Mouse (Mus musculus) thymus, postnatal 10 days (tissue): Measurements from ENCODE around the gene Rtn3.
"Not testable (repeated sequence)": the region's sequence is repeated elsewhere in the genome, so short reads cannot be mapped to it uniquely, and the experiment has no call there.

Source experiments
- DNase-seq, 2 experiments: peaks; one replicate each; pipeline ENCODE4 v3.0.0; 2021; ENCODE audit warnings: low spot score in 2 of 2

The Rtn3 gene

DNA sequence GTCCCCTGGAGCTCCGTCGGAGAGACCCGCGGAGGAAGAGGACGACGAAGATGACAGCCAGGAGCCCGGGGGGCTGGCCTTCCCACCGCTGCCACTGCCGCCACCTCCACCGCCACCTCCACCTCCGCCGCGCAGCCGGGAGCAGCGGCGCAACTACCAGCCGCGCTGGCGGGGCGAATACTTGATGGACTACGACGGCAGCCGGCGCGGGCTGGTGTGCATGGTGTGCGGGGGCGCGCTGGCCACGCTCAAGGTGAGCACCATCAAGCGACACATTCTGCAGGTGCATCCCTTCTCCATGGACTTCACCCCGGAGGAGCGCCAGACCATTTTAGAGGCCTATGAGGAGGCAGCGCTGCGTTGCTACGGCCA is 60.4 kb downstream of the Rtn3 start:
- no peak for DNase-seq

DNA sequence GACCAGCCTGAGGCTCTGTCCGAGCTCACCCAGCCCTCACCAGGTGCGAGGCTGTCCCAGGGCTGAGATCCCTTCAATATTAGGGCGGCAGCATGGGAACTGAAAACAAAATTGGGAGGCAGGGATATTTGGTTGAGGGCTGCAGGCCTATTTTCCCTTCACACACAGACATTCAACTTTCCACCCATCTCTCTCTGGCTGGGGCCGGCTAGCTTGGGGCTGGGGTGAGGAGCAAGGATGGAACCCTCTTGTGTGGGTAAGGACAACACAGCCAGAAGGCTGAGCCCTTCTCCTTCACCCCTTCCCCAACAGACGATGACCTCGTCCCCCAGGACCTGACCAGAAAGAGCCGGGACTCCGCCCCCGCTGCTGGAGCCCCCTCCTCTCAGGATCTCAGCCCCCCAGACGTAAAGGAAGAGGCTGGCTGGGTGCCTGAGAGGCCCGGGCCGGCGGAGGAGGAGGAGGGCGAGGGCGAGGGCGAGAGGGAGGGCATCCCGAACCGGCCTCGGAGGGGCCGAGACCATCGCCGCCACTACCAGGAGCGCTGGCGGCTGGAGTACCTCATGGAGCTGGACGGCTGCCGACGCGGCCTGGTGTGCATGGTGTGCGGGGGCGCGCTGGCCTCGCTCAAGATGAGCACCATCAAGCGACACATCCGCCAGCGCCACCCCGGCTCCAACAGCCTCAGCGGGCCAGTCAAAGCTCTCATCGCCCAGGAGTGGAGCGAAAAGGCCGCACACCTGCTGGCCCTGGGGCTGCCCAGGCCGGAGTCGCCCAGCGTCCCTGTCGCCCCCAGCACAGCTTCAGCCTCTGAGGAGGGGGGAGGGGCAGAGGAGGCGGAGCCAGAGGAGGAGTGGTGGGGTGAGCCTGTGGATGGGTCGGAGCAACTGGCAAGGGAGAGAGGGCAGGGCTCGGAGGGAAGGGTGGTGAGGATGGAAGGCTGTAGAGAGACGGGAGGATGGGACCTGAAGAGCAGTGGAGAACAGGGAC is 61.2 kb downstream of the Rtn3 start:
- DNase-seq = no peak

GRCm38 (mm10) chr19:7420841-7421601 is 62.1 kb downstream of the Rtn3 start:
- DNase-seq = no peak

- no peak for DNase-seq
These were observed 63.0 kb downstream of the Rtn3 start for GRCm38 (mm10) chr19:7420108-7420507.

DNA sequence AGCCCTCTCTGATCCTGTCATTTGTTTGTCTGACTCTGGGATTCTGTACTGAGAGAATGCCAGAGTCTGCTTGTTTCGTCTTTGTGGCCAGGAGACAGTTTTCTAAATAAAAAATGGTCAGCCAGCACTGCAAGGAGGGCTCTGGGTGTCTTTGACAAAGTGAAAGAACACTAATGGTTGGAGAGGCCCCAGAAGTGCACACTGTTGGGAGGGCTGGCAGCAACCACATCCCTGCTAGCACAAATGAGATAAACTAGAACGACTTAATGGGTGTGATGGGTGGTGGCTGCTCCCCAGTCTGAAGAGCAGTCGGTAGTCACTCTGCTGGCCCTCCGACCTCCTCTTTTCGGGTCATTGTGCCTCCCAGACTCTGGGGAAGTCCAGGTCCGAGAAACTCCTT is 63.9 kb downstream of the Rtn3 start:
- DNase-seq = no peak

DNA sequence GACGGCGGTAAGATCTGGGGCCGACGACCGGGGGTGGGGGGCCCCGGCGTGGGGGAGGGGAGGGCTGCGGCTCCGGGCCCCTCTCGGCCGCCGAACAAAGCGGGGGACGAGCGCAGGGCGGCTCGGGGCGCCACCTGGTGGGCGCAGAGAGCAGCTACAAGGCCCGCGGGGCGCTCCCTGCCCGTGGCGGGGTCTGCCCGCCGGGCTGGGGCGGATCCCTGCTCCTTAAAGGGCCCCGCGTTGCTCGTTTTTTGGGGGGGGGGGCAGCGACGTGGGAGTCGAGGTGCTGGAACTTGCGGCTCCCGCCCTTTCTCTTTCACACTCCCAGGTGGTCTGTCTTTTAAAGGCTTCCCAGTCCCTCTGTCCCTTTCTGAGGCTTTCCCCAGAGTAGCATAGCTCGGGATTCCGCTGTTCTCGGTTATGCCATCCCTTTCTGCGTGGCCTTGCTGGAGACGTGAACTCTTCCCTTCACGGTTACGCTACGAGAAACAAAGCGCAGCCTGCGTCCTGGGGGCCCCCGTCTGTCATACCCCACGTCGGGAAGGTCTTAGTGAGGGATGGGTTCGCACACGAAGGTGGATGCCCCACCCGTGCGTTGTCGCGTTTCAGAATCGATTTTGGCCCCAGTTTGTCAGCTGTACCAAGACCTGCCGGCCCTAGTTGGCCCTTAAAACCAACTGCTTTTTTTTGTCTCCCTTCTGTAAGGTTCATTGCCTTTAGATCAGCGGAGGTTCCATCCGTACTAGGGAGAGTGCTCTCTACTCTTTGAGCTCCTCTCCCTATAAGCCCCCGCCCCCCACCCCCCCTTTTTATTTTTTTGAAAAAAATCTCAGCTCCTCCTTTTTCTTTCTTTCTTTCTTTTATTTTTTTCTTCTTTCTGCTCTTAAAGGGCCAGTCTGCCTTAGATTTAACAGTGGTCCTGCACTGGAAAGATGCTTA is 64.9 kb downstream of the Rtn3 start:
- DNase-seq = peak; percentile 77 to 90

DNA sequence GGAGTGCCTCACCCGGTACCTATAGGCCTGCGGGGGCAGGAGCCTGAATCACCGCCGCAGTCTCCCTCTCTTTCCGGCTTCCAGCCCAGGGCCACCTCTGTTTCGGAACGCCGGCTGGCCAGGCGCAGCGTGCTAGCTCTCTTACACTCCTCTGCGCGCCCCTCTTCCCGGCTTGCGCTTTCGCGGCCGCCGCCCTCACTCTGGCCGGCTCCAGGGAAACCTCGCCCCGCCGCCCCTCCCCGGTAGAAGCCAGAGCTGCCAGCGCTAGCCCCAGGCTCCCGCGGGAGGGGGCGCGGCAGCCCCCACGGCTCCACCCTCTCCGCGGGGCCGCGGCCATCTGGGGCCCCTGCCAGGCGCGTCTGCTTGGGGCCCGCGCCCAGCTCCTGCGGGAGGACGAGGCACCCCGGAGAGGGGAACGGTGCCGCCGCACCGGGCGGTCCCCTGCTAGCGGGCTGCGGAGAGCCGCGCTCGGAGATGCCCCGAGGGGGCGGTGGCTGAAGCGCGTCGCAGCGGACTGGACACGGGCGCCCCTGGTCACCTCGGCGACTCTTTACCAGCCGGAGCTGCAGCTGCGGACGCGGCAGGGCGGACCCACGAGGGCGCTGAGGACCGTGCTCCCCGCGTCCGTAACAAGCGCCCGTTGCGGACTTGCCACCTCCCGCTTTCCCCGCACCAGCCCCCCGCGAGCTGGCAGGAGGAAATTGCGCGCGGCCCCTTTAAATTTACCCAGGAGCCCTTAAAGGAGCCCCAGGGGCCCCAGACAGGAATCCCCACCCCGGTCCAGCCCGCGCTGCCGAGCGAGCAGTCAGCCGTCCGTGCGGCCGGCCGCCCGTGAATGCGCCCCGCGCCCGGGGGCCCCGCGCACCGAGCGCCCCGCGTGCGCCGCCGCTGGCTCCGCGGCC is 66.0 kb downstream of the Rtn3 start, which contains the start of gene 2700081O15Rik:
Gene 2700081O15Rik (plus strand): TSS at position 792 of the 902 bp plus-strand sequence.
- DNase-seq = peak; percentile 67 to 77

DNA sequence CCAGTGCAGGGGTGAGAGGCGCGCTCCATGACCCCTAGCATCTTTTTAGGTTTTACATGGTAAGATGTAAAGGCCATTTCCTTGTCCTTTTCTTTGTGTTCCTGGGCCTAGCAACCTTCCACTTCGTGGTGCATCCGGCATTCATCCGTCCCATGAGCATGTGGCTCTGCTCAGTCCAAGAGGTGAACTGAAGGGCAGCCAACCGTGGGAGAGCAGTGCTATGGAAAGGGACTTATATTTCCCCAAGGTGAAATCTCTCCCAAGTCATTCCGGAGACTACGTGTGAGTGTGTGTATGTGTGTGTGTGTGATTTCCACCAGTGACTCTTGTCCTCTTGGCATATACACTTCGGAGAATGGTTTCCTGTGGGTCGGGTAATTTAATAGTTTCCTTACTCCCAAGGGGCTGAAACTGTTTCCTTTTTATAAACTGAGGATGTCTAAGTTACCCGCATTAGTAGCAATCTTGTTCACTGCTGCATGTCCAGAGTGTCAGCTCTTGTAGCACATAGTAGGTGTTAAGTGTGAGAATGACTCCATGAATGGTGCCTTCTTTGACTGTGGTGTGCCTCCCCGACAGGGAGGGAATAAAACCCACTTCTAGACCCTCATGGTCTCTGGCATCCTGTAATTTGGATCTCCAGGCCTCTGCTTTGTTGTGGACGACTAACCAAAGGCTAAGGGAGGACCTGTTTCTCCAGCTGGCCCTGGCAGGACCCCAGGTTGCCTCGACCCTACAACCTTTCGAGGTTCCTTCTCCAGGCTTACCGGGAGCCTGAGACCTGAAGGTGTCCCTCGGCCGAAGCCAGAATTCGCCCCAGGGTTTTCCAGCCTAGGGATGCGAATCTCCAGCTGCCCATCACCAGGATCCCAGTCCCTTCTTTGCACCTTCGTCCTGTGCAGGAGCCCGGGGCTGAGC is 66.9 kb downstream of the Rtn3 start:
- DNase-seq = no peak

DNA sequence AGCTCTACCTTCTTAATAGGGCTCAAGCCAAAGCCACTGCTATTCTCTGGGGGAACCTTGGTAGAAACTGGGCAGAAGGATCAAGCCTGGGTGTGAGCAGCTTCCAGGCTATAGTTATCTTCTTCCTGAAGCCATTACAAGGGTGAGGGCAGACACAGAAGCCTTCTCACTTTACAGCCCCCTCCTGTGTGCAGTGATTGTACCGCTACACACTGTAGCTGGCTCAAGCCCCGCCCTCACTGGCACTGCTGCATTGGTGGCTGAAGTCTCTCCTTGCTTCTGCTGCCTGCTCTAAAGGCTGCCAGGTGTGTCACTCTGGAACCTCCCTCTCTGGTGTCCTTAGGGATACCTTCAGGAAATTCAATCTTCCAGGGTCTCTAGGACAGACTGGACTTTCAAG is 70.7 kb downstream of the Rtn3 start:
- no peak for DNase-seq

DNA sequence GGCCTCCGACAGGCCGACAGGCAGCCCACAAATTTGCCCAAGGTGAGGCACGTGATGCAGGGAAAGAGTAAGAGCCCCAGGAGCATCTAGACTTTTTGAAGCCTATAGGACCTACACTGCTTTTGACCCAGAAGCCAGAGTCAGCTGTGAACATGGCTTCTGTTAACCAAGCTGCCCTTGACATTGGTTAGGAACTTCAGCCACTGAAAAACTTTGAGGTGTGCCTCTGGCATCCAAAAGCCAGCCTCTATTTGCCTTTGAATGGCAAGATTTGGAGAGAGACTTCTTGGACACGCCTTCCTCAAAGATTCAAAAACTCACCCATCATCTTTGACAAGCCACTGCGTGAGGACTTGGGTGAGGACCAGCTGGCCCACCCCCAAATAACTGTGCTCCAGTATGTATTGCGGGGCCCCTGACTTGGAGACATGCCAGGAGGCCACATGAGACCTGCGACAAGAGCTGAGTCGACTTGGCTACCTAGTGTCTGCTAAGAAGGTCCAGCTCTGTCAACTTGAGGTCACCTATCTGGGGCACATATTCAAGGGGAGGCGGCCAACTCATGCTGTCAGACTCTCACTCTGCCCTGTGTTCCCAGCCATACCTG is 78.4 kb downstream of the Rtn3 start:
- no peak for DNase-seq

- DNase-seq = no peak
These were observed 82.4 kb downstream of the Rtn3 start for GRCm38 (mm10) chr19:7400635-7401034.

GRCm38 (mm10) chr19:7398898-7399297 is 84.2 kb downstream of the Rtn3 start:
- not testable (repeated sequence) for DNase-seq

GRCm38 (mm10) chr19:7396867-7397826 is 85.9 kb downstream of the Rtn3 start:
- peak in 1 of 2 experiments; percentile 15 for DNase-seq

GRCm38 (mm10) chr19:7388488-7388887 is 94.6 kb downstream of the Rtn3 start:
- no peak for DNase-seq

DNA sequence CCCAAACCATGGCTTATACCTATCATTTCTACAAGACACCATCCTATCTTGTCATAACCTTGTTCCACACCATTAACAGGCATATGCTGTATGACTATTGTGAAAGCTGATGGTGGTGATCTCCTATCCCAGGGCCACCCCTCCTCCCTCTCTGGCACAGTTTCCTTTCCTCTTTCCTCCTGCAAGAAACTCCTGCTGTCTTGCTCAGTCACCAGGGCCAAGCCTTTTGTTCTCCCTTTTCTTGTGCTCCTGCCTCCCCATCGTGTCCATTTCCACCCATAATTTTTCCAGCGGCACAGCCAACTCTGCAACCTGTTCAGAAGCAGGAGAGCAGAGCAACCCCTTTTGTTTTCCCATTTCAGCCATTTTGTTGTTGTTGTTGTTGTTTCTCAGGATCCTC is 97.0 kb downstream of the Rtn3 start:
- DNase-seq = no peak

DNA sequence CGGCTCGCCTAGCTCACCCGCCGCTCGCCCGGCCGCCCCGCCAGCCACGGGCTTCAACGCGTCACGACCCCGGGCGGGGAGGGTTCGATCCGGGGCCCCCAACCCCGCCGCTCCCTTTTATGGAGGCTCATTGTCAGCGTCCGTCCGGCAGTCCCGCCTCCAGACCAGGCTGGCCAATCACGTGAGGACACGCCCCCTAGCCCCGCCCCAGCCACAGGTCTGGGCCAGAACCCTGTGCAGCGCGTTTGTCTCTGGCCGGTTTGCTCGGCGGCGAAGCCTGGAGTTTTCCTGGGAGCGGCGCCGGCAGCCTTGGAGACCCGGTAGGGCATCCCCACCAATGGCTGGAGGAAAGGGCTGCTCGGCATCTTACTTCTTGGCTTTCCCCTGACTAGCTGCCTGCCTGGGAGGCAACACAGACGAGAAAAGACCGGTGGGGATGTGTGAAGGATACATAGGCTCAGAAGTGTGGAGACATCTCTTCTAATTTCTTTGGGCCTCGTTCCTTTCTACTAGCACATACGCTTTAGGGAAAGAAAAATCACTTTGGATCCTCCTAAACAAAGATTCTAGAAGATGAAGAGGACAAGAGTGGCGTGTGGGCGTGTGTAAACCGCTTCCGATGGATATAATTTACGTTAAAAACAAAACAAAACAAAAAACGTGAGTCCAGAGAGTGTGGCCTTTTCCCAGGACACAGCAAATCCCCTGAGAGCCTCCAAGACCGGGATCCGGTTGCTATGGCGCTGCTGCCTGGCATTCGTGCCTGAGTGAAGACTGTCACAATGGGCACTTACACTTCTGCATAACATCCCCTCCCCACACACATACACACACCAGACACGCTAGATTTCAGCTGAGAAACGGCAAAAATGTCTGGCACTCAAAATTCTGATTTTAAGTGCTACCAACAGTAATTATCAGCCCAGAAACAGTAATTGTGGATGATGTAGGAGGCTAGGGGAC is 99.9 kb downstream of the Rtn3 start, which contains the start of gene Spindoc:
Gene Spindoc (minus strand): TSS at position 92 of the 963 bp plus-strand sequence.
- peak; percentile 95 to 98 for DNase-seq
